Mouse (Mus musculus) ES-E14 (cell line): Measurements from ENCODE around the gene Shroom3. TPM values are rescaled to one million over a fixed set of nuclear protein-coding genes. Genes with fewer than 3 reads are reported as not detected.

Source experiments
- DNase-seq: peaks from one replicate; pipeline ENCODE4 v3.0.0-alpha.2; 2013; ENCODE audit warnings: low read depth, low spot score
- H3K27ac ChIP-seq: 2 replicates; pipeline ENCODE4 v1.5.1; 2012; ENCODE audit warnings: low read depth, mild to moderate bottlenecking, low read length, moderate library complexity, mixed read lengths; ENCODE audit not compliant: poor library complexity, insufficient read depth, severe bottlenecking
- H3K36me3 ChIP-seq: 2 replicates; pipeline ENCODE4 v1.6.1; 2012; ENCODE audit warnings: mild to moderate bottlenecking, low read length, moderate library complexity, mixed read lengths; ENCODE audit not compliant: control insufficient read depth, poor library complexity, insufficient read depth, severe bottlenecking
- H3K4me1 ChIP-seq, 2 experiments: fragments of 150-350 bp in 1 of 2; sonication (generic) in 1 of 2; 2 replicates each; pipeline ENCODE4 v1.6.1; 2012; ENCODE audit warnings: low read length in 2 of 2, mild to moderate bottlenecking in 1 of 2, mixed read lengths in 1 of 2; ENCODE audit not compliant: control insufficient read depth in 2 of 2, insufficient read depth in 2 of 2, poor library complexity in 1 of 2
- H3K4me3 ChIP-seq, 2 experiments: fragments of 150-350 bp in 1 of 2; sonication (generic) in 1 of 2; 2 replicates each; pipeline ENCODE4 v1.5.1; 2012; ENCODE audit warnings: low read length in 2 of 2, low read depth in 1 of 2, mild to moderate bottlenecking in 1 of 2, mixed read lengths in 1 of 2; ENCODE audit not compliant: insufficient read depth in 1 of 2, poor library complexity in 1 of 2, severe bottlenecking in 1 of 2
- H3K9ac ChIP-seq: 2 replicates; pipeline ENCODE4 v1.6.1; 2012; ENCODE audit warnings: low read depth, mild to moderate bottlenecking, low read length, mixed read lengths; ENCODE audit not compliant: poor library complexity, insufficient read depth, severe bottlenecking
- H3K9me3 ChIP-seq: fragments of 150-350 bp; sonication (generic); 2 replicates; pipeline ENCODE4 v1.6.1; 2012; ENCODE audit warnings: low read depth, mild to moderate bottlenecking, low read length; ENCODE audit not compliant: control insufficient read depth, insufficient read depth
- CHD2 ChIP-seq: IDR thresholded peaks from 2 replicates; pipeline ENCODE4 v1.6.1; 2014; ENCODE audit warnings: mild to moderate bottlenecking, low read depth, low read length, inconsistent platforms
- HCFC1 ChIP-seq: IDR thresholded peaks from 2 replicates; pipeline ENCODE4 v1.6.1; 2012; ENCODE audit warnings: low read length, inconsistent platforms, borderline replicate concordance; ENCODE audit not compliant: insufficient read depth
- MAFK ChIP-seq: IDR thresholded peaks from 2 replicates; pipeline ENCODE4 v1.6.1; 2014; ENCODE audit warnings: mild to moderate bottlenecking, low read depth, low read length, inconsistent platforms; ENCODE audit not compliant: insufficient read depth
- ZC3H11A ChIP-seq: IDR thresholded peaks from 2 replicates; pipeline ENCODE4 v1.6.1; 2012; ENCODE audit warnings: low read depth, mild to moderate bottlenecking, inconsistent platforms, low read length, borderline replicate concordance
- ZNF384 ChIP-seq: IDR thresholded peaks from 2 replicates; pipeline ENCODE4 v1.6.1; 2012; ENCODE audit warnings: low read depth, low read length, inconsistent platforms
- in situ Hi-C, 2 experiments: fragments of 600-800 bp; cut with MboI; formaldehyde crosslinking; loops; one replicate each; pipeline ENCODE4 v1.15.1; 2025; ENCODE audit warnings: low sequenced_read_pairs in 2 of 2, inconsistent platforms in 1 of 2; ENCODE audit not compliant: unreplicated experiment in 2 of 2
- total RNA-seq: library from RNA; depleted of rRNA; stranded (reverse); fragments of 300-350 nt; gene quantifications from 2 replicates; pipeline ENCODE4 v1.2.3, GENCODE M21; 2012

The Shroom3 gene
- total RNA-seq, 1 experiment: 34.1 TPM

DNA sequence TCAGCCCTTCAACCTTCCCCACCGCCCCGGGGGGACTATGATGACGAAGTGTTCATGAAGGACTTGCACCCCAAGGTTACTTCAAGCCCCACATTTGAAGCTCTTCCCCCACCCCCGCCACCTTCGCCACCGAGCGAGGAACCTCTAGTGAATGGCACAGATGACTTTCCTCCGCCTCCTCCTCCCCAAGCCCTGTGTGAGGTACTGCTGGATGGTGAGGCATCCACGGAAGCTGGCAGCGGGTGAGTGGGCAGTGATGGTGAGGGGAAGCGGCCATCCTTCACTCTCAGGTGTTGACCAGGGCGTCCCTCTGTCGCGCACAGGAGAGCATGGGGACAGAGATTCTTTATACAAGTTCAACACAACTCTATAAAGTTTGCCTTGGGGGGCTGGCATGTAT lies 267.8 kb downstream of the Shroom3 start:
- peaks cover 32% of the 10 kb centered on the region for H3K36me3 ChIP-seq
- in situ Hi-C loops: loop anchor here (25.0 kb wide), 2 partner anchors 214 to 239 kb away; no protein-coding TSS in a partner anchor
- no peak for TF ChIP-seq ZNF384
- no peak for TF ChIP-seq MAFK
- TF ChIP-seq ZC3H11A: no peak
- no peak for TF ChIP-seq CHD2
- no peak for TF ChIP-seq HCFC1
- peaks cover 0 to 7% of the 10 kb centered on the region in 2 experiments; a peak in 1 of 4 replicates for H3K4me1 ChIP-seq
- DNase-seq: no peak
- no peaks in the 10 kb centered on the region for H3K9me3 ChIP-seq
- peak overlapping the region; percentile 9 to 24; a peak in 3 of 4 replicates for H3K4me3 ChIP-seq
- H3K27ac ChIP-seq: no peak overlapping the region
- H3K9ac ChIP-seq: no peak overlapping the region

GRCm38 (mm10) chr5:92953865-92954264 lies 270.6 kb downstream of the Shroom3 start:
- in situ Hi-C loops: loop anchor here (25.0 kb wide), 2 partner anchors 217 to 242 kb away; no protein-coding TSS in a partner anchor
- H3K9ac ChIP-seq: no peak overlapping the region
- DNase-seq: no peak
- no peak overlapping the region for H3K27ac ChIP-seq
- H3K9me3 ChIP-seq: no peaks in the 10 kb centered on the region
- H3K4me3 ChIP-seq: no peak overlapping the region
- TF ChIP-seq HCFC1 (no peak), ZNF384 (no peak), CHD2 (no peak)
- H3K4me1 ChIP-seq: peaks cover 0 to 7% of the 10 kb centered on the region in 2 experiments; a peak in 1 of 4 replicates
- H3K36me3 ChIP-seq: peaks cover 39% of the 10 kb centered on the region

- no peak overlapping the region for H3K4me3 ChIP-seq
- no peaks in the 10 kb centered on the region for H3K9me3 ChIP-seq
- H3K36me3 ChIP-seq: peaks cover 37% of the 10 kb centered on the region
- no peak overlapping the region for H3K9ac ChIP-seq
- DNase-seq: peak; percentile 67
- H3K27ac ChIP-seq: no peak overlapping the region
- peaks cover 0 to 7% of the 10 kb centered on the region in 2 experiments; a peak in 1 of 4 replicates for H3K4me1 ChIP-seq
- in situ Hi-C loops: loop anchor here (25.0 kb wide), 2 partner anchors 217 to 242 kb away; no protein-coding TSS in a partner anchor
- TF ChIP-seq HCFC1 (no peak), ZC3H11A (peak; percentile 21; the same call in 1 of the 2 replicates), ZNF384 (no peak), CHD2 (no peak), MAFK (no peak)
Observed at GRCm38 (mm10) chr5:92954323-92954722, 271.1 kb downstream of the Shroom3 start.

GRCm38 (mm10) chr5:92954827-92955475 lies 271.7 kb downstream of the Shroom3 start:
- Histone ChIP-seq H3K9me3 (no peaks in the 10 kb centered on the region), H3K4me1 (peaks cover 0 to 7% of the 10 kb centered on the region in 2 experiments; a peak in 1 of 4 replicates), H3K27ac (no peak overlapping the region), H3K4me3 (no peak overlapping the region), H3K9ac (no peak overlapping the region), H3K36me3 (peaks cover 35% of the 10 kb centered on the region)
- in situ Hi-C loops: loop anchor here (25.0 kb wide), 2 partner anchors 218 to 243 kb away; no protein-coding TSS in a partner anchor
- TF ChIP-seq ZNF384 (peak; percentile 68), ZC3H11A (0 out of 2 replicates have a peak, but pooled peaks have one; percentile 5), HCFC1 (no peak), MAFK (no peak), CHD2 (no peak)
- DNase-seq: no peak

GRCm38 (mm10) chr5:92959287-92959686 lies 276.1 kb downstream of the Shroom3 start:
- DNase-seq: no peak

More at GRCm38 (mm10) chr5:92959287-92959686, 276.1 kb downstream of the Shroom3 start:
- Histone ChIP-seq H3K4me1 (peaks cover 0 to 10% of the 10 kb centered on the region in 2 experiments; a peak in 1 of 4 replicates), H3K27ac (no peak overlapping the region), H3K9ac (no peak overlapping the region), H3K4me3 (no peak overlapping the region), H3K9me3 (no peaks in the 10 kb centered on the region), H3K36me3 (peaks cover 21% of the 10 kb centered on the region; the same call in 1 of the 2 replicates)
- TF ChIP-seq HCFC1 (no peak), ZC3H11A (no peak), ZNF384 (no peak), MAFK (no peak), CHD2 (no peak)
- in situ Hi-C loops: loop anchor here (25.0 kb wide), 2 partner anchors 222 to 247 kb away; no protein-coding TSS in a partner anchor
